Mouse (Mus musculus): Measurements from ENCODE around the gene Sptbn1.
A peak's percentile ranks its signal among the peaks of the same experiment; 100 is the strongest.

The Sptbn1 gene

DNA sequence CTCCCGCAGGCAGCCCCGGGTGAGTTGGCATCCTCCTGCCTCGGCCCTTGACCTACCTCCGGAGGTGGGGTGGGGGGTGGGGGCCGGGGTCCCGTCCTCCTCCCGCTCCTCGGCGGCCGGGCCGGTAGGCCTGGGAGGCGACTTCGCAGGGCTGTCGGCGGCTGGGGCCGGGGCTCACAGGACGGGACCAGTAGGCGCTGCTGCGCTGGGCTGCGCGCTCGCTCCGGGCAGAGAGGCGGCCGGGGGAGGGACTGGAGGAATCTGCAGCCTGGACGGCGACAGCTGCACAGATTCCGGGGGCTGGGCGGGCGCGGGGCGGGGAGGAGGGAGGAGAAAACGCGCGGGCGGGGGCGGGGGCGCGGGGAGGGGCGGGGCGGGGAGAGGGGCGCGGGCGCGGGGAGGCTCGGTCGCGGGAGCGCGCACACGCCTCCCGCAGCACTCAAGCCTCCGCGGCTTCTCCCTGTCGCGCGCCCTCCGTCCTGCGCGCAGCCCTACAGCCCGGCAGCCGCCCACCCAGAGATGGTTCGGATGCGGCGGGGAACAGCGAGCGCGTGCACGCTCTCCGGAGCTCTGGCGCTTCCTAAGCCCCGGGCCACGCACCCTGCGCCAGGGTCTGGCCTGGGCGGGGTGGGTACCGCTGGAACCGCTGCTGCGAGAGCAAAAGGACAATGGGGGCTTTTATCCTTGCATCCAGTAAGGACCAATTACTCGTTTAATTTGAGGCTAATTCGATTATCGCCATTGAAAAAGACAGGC is at the start of gene Sptbn1:
TSS of gene Sptbn1 (minus strand) at position 284 of the 756 bp plus-strand sequence.
- peak; percentile 78 to 87 for DNase-seq (ENCODE audit: low spot score in 2 of 2)

GRCm38 (mm10) chr11:30294279-30294678 is 26.3 kb upstream of the Sptbn1 start:
- no peak for DNase-seq (ENCODE audit: low spot score in 2 of 2)

DNA sequence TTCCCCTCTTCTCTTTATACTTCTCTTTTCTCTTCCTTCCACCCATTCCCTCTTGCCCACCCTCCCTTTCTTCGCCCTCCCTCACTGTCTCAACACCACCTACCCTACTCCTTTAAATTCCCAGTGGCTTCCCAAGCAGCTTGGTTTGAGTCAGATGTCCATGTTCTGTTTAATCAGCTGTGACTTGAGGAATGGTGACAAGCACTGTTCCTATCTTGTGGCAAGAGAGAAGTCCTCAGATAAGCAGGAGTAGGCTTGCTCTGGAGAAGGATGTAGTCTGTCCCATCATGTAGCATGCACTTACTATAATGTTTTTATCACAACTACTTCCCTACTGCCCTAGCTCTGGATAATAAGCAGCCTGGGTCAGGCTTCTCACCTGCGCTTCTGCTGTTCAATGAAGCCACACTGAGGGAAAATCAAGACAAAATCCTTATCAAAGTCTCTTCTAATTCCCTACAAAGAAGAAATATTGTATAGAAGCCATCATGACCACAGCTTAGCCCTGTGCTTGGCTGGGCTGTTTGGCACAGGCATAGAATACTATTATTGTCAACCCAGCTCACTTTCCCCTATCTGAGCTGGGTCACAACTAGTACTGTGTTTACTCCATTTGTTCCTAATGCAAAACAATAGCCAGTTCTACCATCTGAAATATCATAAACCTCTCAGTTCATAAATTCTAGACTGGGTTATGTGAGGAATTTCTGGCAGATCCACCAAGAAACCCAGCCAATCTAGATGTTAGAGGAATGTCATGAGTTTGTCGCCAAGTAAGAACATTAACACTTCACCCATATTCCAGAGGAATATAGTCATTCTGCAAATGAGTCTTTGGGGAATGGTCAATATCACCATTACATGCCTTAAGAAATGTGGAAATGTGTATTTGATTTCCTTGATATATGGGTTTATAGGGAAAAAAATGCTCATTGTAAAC is 24.5 kb upstream of the Sptbn1 start:
- no peak for DNase-seq (ENCODE audit: low spot score in 2 of 2)

- no peak for DNase-seq (ENCODE audit: low spot score in 2 of 2)
Observed at GRCm38 (mm10) chr11:30291155-30291554, 23.2 kb upstream of the Sptbn1 start.

- DNase-seq (ENCODE audit: low spot score in 2 of 2) = peak in 1 of 2 experiments; percentile 13
Observed at GRCm38 (mm10) chr11:30289470-30290431, 21.8 kb upstream of the Sptbn1 start.

- no peak for DNase-seq (ENCODE audit: low spot score in 2 of 2)
Observed at GRCm38 (mm10) chr11:30288075-30288474, 20.1 kb upstream of the Sptbn1 start.

- DNase-seq (ENCODE audit: low spot score in 2 of 2) = no peak
Observed at GRCm38 (mm10) chr11:30283710-30284109, 15.7 kb upstream of the Sptbn1 start.

GRCm38 (mm10) chr11:30281096-30281495 is 13.1 kb upstream of the Sptbn1 start:
- no peak for DNase-seq (ENCODE audit: low spot score in 2 of 2)

- no peak for DNase-seq (ENCODE audit: low spot score in 2 of 2)
Observed at GRCm38 (mm10) chr11:30279278-30279677, 11.3 kb upstream of the Sptbn1 start.

- DNase-seq (ENCODE audit: low spot score in 2 of 2) = no peak
Observed at GRCm38 (mm10) chr11:30275436-30276031, 7.6 kb upstream of the Sptbn1 start.

DNA sequence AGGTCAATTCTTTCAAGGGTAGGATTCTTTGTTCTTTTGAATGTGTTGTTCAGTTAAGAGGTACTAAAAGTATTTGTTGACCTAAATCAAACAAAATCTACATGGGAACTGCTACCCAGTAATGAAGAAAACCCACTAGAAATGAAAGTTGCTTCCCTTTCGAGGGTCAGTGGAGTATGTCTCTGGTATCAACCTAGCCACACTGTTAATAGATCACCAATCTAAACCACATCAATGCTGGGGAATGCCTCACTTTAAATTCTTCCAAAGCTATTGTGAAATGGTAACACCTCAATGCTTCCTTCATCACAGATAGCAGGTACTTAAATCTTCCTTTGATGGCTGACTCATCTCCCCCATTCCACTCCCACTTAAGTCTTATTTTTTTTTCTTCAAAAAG is 1.5 kb upstream of the Sptbn1 start:
- DNase-seq (ENCODE audit: low spot score in 2 of 2) = no peak

DNA sequence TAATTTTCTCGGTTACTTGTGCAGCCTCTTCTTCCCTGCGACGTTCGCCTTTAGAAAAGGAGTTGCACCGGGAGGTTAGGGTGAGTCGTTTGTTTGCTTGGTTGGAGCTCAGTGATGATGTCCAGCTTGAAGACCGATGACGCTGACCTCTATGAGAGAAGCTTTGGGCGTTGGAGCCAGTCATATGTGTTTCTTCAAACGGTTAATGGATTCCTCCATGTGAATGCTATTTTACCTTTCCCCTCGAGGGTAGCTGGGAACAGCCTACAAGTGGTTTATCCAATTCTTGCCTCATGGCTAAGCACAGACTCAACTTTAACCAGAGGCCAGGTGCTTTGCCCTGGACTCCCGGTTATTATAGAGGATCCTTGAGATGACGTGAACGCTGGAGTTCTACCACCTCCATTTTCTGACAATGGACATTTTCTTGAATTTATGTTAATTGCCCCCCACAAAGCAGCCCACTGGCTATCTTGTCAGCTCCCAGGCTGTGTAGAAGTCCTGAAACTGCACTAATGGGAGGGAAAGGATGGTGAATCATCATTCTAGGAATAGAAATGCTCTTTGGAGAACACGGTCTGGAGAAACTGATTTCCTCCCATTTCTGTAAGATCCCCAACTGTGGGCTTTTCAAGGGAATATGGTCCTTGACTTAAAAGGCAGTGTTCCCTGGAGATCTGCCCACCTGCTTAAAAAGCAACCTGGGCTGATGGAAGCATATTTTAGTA is 837 bp upstream of the Sptbn1 start:
- no peak for DNase-seq (ENCODE audit: low spot score in 2 of 2)

DNA sequence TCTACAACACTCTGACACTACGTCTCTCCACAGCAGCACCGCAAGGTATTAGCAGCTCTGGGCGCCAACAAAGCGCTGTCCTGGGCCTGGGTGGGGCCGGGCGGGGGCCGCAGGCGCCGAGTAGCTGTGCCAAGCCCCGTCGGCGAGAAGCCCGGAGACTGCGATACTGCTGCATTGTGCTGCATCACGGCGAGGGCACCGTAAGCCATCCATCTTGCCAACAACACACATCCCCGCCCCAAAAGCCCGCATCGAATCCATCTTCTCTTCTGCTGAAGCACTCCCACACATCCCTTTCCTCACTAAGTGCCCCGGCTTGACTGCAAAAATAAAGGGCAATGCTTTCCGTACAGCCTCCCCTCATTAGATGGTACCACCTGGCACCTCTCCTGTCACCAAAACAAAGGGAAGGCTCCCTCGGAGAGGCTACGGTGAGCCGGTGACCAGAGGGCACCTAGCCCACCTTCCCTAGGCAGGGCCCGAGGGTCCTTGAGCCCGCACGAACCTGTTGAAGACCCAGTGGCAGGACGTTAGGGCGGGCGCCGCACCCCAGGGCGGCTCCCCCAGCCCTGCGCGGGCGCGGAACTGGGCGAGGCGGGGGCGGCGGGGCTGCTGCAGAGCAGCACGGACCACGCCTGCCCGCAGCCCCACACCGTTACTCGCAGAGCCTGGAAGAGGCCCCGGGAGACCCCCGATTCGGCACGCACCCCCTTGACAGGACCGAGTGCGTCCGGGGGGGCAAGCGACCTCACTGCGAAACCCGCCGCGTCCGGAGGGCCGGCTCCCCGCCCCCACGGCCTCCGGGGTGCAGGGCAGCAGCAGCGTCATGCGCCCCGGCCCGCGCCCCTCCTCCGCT is 711 bp downstream of the Sptbn1 start:
- peak; percentile 58 to 66 for DNase-seq (ENCODE audit: low spot score in 2 of 2)

- DNase-seq (ENCODE audit: low spot score in 2 of 2) = no peak
Observed at GRCm38 (mm10) chr11:30266691-30267035, 1.3 kb downstream of the Sptbn1 start.

GRCm38 (mm10) chr11:30265666-30266065 is 2.3 kb downstream of the Sptbn1 start:
- DNase-seq (ENCODE audit: low spot score in 2 of 2) = no peak

DNA sequence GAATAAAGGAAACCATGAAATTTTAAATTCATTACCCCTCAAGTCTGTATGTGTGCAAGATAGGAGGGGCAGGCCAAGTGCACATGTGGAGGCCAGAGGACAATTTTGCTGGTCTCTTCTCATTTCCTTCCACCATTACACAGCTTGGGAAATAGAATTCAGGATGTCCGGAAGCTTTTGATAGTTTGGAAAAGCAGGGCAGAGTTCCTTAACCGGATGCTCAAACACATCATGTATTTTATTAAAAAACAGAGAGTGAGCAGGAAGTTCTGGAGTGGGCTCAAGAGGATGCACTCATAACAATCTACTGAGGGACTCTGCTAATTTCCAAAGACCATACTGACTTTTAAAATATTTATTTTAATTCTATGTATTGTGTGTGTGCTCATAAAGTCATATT is 4.3 kb downstream of the Sptbn1 start:
- DNase-seq (ENCODE audit: low spot score in 2 of 2) = no peak

GRCm38 (mm10) chr11:30258739-30259350 is 9.1 kb downstream of the Sptbn1 start:
- DNase-seq (ENCODE audit: low spot score in 2 of 2) = no peak

- DNase-seq (ENCODE audit: low spot score in 2 of 2) = no peak
Observed at GRCm38 (mm10) chr11:30257812-30258211, 10.2 kb downstream of the Sptbn1 start.

- no peak for DNase-seq (ENCODE audit: low spot score in 2 of 2)
Observed at GRCm38 (mm10) chr11:30257085-30257484, 10.9 kb downstream of the Sptbn1 start.

Measured in frontal cortex, postnatal 10 days (tissue).